Mouse (Mus musculus) hindbrain, embryonic 14.5 days (tissue): ENCODE results near the gene Tab1. TPM values are rescaled to one million over a fixed set of nuclear protein-coding genes. Genes with fewer than 3 reads are reported as not detected.
A peak's percentile ranks its signal among the peaks of the same experiment; 100 is the strongest.

Experiments
- ATAC-seq: fragments of 200-750 bp; cut with Nextera tagmentation; 2 replicates; pipeline ENCODE4 v1.8.0; 2017; ENCODE audit warnings: moderate number of reproducible peaks, mild to moderate bottlenecking, moderate TSS enrichment, moderate library complexity; ENCODE audit not compliant: low FRiP score
- DNase-seq: peaks from one replicate; pipeline ENCODE4 v3.0.0-alpha.2; 2015; ENCODE audit warnings: low spot score
- H3K27ac ChIP-seq: fragments of 300-500 bp; sonication (generic); 2 replicates; pipeline ENCODE4 v1.5.1; 2014; ENCODE audit warnings: mild to moderate bottlenecking, moderate library complexity
- H3K27me3 ChIP-seq: fragments of 300-500 bp; sonication (generic); 2 replicates; pipeline ENCODE4 v1.6.1; 2014; ENCODE audit warnings: mild to moderate bottlenecking, low read length, mixed read lengths; ENCODE audit not compliant: control insufficient read depth, insufficient read depth
- H3K36me3 ChIP-seq: fragments of 300-500 bp; sonication (generic); replicated peaks from 2 replicates; pipeline ENCODE4 v1.6.1; 2014; ENCODE audit not compliant: control insufficient read depth, insufficient read depth
- H3K4me1 ChIP-seq: fragments of 300-500 bp; sonication (generic); replicated peaks from 2 replicates; pipeline ENCODE4 v1.6.1; 2014; ENCODE audit warnings: antibody characterized with exemption, low read length, mixed read lengths; ENCODE audit not compliant: control insufficient read depth, insufficient read depth
- H3K4me2 ChIP-seq: fragments of 300-500 bp; sonication (generic); replicated peaks from 2 replicates; pipeline ENCODE4 v1.6.1; 2014; ENCODE audit warnings: mild to moderate bottlenecking, moderate library complexity
- H3K4me3 ChIP-seq: fragments of 300-500 bp; sonication (generic); replicated peaks from 2 replicates; pipeline ENCODE4 v1.5.1; 2014; ENCODE audit warnings: mild to moderate bottlenecking, low read length
- H3K9ac ChIP-seq: fragments of 300-500 bp; sonication (generic); 2 replicates; pipeline ENCODE4 v1.6.1; 2014
- H3K9me3 ChIP-seq: fragments of 300-500 bp; sonication (generic); 2 replicates; pipeline ENCODE4 v1.6.1; 2016; ENCODE audit warnings: low read length; ENCODE audit not compliant: control insufficient read depth
- WGBS: fragments of 180-500 bp; shearing (Covaris S2); extraction: QIAGEN DNeasy Blood & Tissue Kit; methylation state at CpG from one replicate; pipeline ENCODE4 v1.1.7; 2014; 5-methylcytosine and 5-hydroxymethylcytosine counted together
- polyA plus RNA-seq: library from polyadenylated mRNA; unstranded; fragments of >200 nt; fragmentation: Nextera tagmentation; extraction: Ambion mirVana; gene quantifications from 2 replicates; pipeline ENCODE4 v1.2.1, GENCODE M21; 2014

The Tab1 gene
- polyA plus RNA-seq, 1 experiment from 2014 or later = 36.1 TPM

DNA sequence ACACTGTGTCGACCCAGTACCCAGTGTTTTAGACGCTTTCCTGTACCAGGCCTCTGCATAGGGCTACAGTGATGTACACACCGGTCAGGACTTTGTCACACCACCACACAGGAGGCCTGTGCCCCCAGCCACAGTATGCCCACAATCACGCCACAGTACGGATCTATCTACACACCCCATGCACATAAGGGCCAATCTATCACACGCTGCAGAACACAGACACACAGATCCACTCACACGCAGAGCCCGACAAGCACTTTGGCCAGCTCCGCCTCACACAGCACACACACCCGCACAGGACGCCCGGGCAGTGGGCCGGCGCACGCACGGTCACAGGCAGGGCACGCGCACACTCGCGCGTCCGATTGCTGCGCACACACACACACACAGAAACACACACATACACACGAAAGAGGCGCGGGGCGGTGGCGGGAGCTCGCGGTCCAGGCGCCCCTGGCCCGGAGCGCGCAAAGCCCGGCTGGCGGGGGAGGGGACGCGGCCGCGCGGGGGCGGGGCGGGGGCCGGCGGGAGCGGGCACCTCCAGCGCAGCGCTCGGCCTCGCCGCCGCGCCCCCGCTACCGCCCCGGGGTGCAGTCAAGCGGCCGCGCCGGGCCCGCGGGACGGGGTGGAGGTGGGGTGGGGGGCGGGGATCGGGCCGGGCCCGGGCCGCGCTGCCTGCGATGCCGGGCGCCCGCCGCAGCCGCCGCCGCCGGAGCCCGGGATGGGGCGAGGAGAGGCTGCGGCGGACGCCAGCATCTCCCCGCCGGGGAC is 40.3 kb downstream of the Tab1 start, which contains the start of gene Mgat3:
Gene Mgat3 (plus strand): TSS at position 721 of the 771 bp plus-strand sequence.
- DNase-seq = peak; percentile 72
- Histone ChIP-seq H3K9me3 (no peaks in the 10 kb centered on the region), H3K27me3 (no peaks in the 10 kb centered on the region), H3K36me3 (no peaks in the 10 kb centered on the region), H3K4me1 (peaks cover 20% of the 10 kb centered on the region), H3K4me3 (peak within 1 kb of the TSS; percentile 95), H3K9ac (peak within 1 kb of the TSS; percentile 98), H3K4me2 (peak within 1 kb of the TSS; percentile 68), H3K27ac (peak within 1 kb of the TSS; percentile 95)
- 2% methylated on average over 45 of the region's 85 CpGs for WGBS
- peak; percentile 72 for ATAC-seq

GRCm38 (mm10) chr15:80173781-80174597 is 41.1 kb downstream of the Tab1 start:
- Histone ChIP-seq H3K4me2 (peak overlapping the region; percentile 68), H3K4me3 (peak overlapping the region; percentile 95), H3K36me3 (no peaks in the 10 kb centered on the region), H3K9me3 (no peaks in the 10 kb centered on the region), H3K9ac (peak overlapping the region; percentile 98), H3K27me3 (no peaks in the 10 kb centered on the region), H3K27ac (peak overlapping the region; percentile 95), H3K4me1 (peaks cover 20% of the 10 kb centered on the region)
- ATAC-seq (peak; percentile 55), DNase-seq (peak; percentile 37)
- WGBS = 1% methylated on average over 41 of the region's 60 CpGs

DNA sequence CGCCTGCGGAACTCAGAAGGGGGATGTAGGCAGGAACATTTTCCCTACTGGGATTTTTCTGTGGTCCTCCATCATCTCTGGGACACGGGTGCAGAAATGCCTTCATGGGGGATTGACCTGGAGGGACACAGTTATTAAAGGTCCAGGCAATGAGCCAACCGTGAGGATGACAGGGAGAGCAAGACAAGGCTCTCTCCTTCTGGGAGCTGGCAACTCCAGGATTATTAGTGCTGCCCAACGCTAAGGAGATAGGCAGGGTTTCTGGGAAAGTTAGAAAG is 41.6 kb downstream of the Tab1 start:
- no peak for ATAC-seq
- Histone ChIP-seq H3K9me3 (no peaks in the 10 kb centered on the region), H3K4me2 (peak overlapping the region; percentile 68), H3K4me3 (peak overlapping the region; percentile 95), H3K4me1 (peaks cover 20% of the 10 kb centered on the region), H3K36me3 (no peaks in the 10 kb centered on the region), H3K27ac (peak overlapping the region; percentile 95), H3K27me3 (no peaks in the 10 kb centered on the region), H3K9ac (peak overlapping the region; percentile 98)
- 2% methylated on average over 5 of the region's 5 CpGs for WGBS
- DNase-seq = peak; percentile 35

DNA sequence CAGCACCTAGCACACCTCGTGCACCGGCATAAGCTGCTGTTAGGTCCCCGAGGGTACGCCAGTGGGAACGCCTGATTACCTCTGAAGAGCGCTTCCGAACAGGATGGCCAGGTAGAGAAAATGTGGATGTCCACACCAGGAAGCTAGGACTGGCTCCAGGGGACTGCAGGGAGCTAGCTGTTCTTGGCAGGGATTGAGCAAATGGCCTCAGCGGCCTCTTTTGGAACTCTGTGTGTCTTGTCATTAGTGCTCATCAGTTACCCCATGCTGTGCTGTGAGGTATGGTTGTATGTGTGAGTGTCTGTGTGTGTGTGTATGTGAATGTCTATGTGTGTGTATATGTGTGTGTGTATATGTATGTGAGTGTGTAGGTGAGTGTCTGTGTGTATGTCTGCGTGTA is 42.4 kb downstream of the Tab1 start:
- H3K9me3 ChIP-seq = no peaks in the 10 kb centered on the region
- H3K27ac ChIP-seq = no peak overlapping the region; the same call in 1 of the 2 replicates
- peak overlapping the region; percentile 95 for H3K4me3 ChIP-seq
- ATAC-seq = no peak
- no peak for DNase-seq
- no peaks in the 10 kb centered on the region for H3K36me3 ChIP-seq
- 59% methylated on average over 9 of the region's 9 CpGs for WGBS
- H3K27me3 ChIP-seq = no peaks in the 10 kb centered on the region
- peaks cover 20% of the 10 kb centered on the region for H3K4me1 ChIP-seq
- H3K4me2 ChIP-seq = peak overlapping the region; percentile 68
- H3K9ac ChIP-seq = peak overlapping the region; percentile 98

- ATAC-seq (no peak), DNase-seq (no peak)
- Histone ChIP-seq H3K36me3 (no peaks in the 10 kb centered on the region), H3K4me2 (peak overlapping the region; percentile 68), H3K27me3 (no peaks in the 10 kb centered on the region), H3K9ac (no peak overlapping the region), H3K9me3 (no peaks in the 10 kb centered on the region), H3K4me1 (peaks cover 20% of the 10 kb centered on the region), H3K27ac (no peak overlapping the region), H3K4me3 (peak overlapping the region; percentile 95; the same call in 1 of the 2 replicates)
- WGBS = 78% methylated on average over 4 of the region's 6 CpGs
Observed at GRCm38 (mm10) chr15:80175756-80176155, 42.8 kb downstream of the Tab1 start.

GRCm38 (mm10) chr15:80181561-80181960 is 48.6 kb downstream of the Tab1 start:
- H3K4me1 ChIP-seq = no peaks in the 10 kb centered on the region
- DNase-seq (no peak), ATAC-seq (no peak)
- no peak overlapping the region for H3K4me3 ChIP-seq
- no peaks in the 10 kb centered on the region for H3K27me3 ChIP-seq
- no peak overlapping the region for H3K9ac ChIP-seq
- H3K9me3 ChIP-seq = no peaks in the 10 kb centered on the region
- 81% methylated on average over 7 of the region's 7 CpGs for WGBS
- H3K4me2 ChIP-seq = no peak overlapping the region
- no peaks in the 10 kb centered on the region for H3K36me3 ChIP-seq
- H3K27ac ChIP-seq = no peak overlapping the region

GRCm38 (mm10) chr15:80182072-80182700 is 49.3 kb downstream of the Tab1 start:
- 98% methylated on average over 4 of the region's 4 CpGs for WGBS
- DNase-seq = no peak
- H3K36me3 ChIP-seq = no peaks in the 10 kb centered on the region
- no peak overlapping the region for H3K9ac ChIP-seq
- H3K4me1 ChIP-seq = no peaks in the 10 kb centered on the region
- no peaks in the 10 kb centered on the region for H3K9me3 ChIP-seq
- H3K27me3 ChIP-seq = no peaks in the 10 kb centered on the region
- no peak overlapping the region for H3K4me3 ChIP-seq
- H3K4me2 ChIP-seq = no peak overlapping the region
- no peak for ATAC-seq
- H3K27ac ChIP-seq = no peak overlapping the region

DNA sequence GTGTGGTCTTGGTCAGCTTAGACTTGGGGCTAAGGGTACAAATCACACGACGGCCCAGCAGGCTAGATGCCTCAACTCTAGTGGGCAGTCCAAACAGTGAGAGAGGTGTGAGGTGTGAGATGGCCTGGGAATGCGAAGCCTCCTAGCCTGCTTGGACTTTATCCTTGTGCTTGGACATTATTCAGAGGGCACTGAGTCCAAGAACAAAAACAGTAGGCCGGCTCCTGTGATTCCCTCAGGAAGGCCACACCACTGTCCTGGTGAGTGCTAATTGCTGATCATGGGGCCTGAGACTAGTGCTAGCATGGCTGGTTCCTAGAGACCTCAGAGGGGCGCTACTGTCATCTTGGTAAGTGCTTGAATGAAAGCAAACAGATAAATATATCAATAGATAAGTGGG is 56.0 kb downstream of the Tab1 start:
- no peak overlapping the region for H3K9ac ChIP-seq
- H3K4me1 ChIP-seq = peaks cover 6% of the 10 kb centered on the region; the same call in 1 of the 2 replicates
- H3K9me3 ChIP-seq = no peaks in the 10 kb centered on the region
- H3K4me3 ChIP-seq = no peak overlapping the region
- H3K27ac ChIP-seq = no peak overlapping the region
- ATAC-seq (no peak), DNase-seq (no peak)
- WGBS = 82% methylated on average over 5 of the region's 5 CpGs
- H3K4me2 ChIP-seq = no peak overlapping the region
- H3K36me3 ChIP-seq = no peaks in the 10 kb centered on the region
- no peaks in the 10 kb centered on the region for H3K27me3 ChIP-seq

DNA sequence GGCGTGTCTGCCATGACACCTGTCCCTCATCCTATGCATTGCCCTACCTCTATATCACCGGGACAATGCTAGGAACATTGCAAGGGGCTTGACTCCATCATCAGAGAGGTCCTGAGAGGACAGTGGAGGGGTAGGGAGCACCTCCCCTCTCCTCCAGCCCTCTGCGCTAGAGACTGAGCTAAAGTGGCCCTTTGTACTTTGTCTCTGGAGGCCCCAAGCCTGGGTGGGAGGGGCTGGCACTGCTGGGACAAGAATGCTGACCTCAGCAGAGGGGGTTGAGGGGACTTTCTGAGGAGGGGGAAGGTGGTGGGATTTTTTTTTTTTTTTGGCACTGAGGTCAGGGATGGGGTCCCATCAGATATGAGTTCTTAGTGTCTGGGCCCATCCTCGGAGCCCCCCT is 57.1 kb downstream of the Tab1 start:
- no peak for ATAC-seq

More for the DNA sequence above, 57.1 kb downstream of the Tab1 start:
- WGBS = 73% methylated on average over 4 of the region's 4 CpGs
- Histone ChIP-seq H3K36me3 (no peaks in the 10 kb centered on the region), H3K9ac (no peak overlapping the region), H3K4me2 (no peak overlapping the region), H3K4me1 (peaks cover 8% of the 10 kb centered on the region; the same call in 1 of the 2 replicates), H3K27me3 (no peaks in the 10 kb centered on the region), H3K9me3 (no peaks in the 10 kb centered on the region), H3K27ac (no peak overlapping the region), H3K4me3 (no peak overlapping the region)
- no peak for DNase-seq
